Mouse (Mus musculus) inflammation-experienced regulatory T-cells, adult 6 months (primary cell): ENCODE data around the gene Actg2. TPM values are rescaled to one million over a fixed set of nuclear protein-coding genes. Genes with fewer than 3 reads are reported as not detected.
"Not testable (repeated sequence)": the region's sequence is repeated elsewhere in the genome, so short reads cannot be mapped to it uniquely, and the experiment has no call there.

ENCODE experiments used
- ATAC-seq: one replicate; pipeline ENCODE4 v1.8.0; 2017
- polyA plus RNA-seq, 3 experiments: library from polyadenylated mRNA; unstranded; fragments of 100-300 nt; shearing (Covaris generic); gene quantifications; one replicate each; pipeline ENCODE4 v1.2.1; 2017

The Actg2 gene
- 10 to 100 TPM; 25.8 to 52.0 (median 35.3) TPM for polyA plus RNA-seq

DNA sequence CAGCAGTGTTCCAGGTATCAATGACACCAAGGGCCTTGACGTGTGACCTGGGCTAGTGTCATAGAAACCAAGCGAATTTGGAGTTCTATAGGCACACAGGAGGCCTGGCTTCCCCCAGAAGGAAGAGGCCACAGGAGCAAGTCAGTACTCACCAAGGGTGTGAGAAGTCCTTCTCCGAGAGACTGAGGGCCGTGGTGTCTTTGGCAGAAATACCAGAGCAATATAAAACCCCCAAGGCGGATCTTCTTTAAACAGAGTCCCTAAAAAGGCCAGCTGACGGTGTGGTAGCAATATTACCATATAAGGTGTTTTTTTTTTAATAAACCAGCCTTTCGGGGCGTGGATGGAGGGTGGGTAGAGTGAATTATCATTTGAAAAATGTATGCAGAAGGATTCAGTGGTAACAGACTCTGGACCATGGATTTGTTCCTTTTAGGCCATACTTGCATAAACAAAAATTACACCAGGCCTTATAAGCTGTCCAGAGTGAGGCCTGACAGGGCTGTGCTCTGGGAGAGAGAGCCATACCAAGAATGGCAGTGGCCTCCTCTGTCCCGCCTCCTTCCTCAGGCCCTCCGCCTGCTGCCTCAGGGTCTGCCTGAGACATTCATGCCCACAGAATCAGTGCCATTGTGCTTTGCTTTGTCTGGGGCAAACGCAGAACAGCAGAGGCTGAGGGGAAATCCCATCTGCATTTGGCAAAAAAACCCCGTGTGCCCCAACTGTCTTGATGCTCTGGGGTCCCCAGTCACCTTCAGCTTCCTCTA is at the start of gene Actg2:
Actg2 (minus strand) TSS at position 238 of the 767 bp plus-strand sequence.
- ATAC-seq = no peak

- ATAC-seq = not testable (repeated sequence)
Measured at GRCm38 (mm10) chr6:83585328-83585727, 49.3 kb upstream of the Actg2 start.

- no peak for ATAC-seq
Measured at GRCm38 (mm10) chr6:83583591-83583990, 47.5 kb upstream of the Actg2 start.

GRCm38 (mm10) chr6:83582938-83583270 is 46.8 kb upstream of the Actg2 start:
- ATAC-seq = peak; percentile 88

DNA sequence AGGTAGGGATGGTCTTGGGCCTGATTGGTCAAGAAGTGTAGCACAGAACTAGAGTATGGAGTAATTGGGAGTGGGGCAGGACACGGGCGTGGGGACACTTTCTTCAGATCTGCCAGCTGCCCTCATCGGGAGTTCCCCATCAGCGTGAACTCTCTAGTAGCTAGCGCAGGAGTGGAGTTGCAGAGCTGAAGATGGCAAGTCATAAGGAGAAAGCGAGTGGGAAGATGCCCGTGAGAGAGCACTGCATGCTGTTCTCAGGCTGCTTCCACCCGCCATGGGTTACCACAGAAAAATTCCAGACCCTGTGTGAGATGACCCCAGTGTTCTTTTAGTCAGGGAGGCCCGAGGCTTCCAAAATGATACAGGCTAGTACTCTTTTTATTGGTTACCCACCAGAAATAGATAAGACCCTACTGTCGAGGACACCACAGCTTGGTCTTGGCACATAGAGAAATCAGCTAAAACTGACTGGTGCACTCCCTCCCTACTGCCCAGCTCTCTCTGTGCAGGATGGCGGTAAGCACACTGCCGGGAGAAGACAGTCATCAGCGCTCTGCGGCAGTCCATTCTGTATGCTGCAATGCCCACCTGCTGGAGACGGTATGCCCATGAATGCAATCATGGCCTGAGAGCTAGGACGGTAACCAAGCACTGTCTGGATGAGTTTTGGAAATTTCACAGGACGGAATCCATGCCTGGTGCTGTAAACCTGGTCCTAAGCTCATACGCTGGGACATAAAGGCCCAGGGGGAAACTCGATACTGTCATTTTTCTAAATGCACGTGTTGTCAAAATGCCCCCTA is 46.3 kb upstream of the Actg2 start:
- ATAC-seq = peak; percentile 73

GRCm38 (mm10) chr6:83577534-83577933 is 41.5 kb upstream of the Actg2 start:
- no peak for ATAC-seq

GRCm38 (mm10) chr6:83575609-83576008 is 39.5 kb upstream of the Actg2 start:
- ATAC-seq = no peak

GRCm38 (mm10) chr6:83572671-83573070 is 36.6 kb upstream of the Actg2 start, which contains the start of gene Stambp:
Gene Stambp (minus strand): TSS chr6:83572729.
- ATAC-seq = peak; percentile 2

DNA sequence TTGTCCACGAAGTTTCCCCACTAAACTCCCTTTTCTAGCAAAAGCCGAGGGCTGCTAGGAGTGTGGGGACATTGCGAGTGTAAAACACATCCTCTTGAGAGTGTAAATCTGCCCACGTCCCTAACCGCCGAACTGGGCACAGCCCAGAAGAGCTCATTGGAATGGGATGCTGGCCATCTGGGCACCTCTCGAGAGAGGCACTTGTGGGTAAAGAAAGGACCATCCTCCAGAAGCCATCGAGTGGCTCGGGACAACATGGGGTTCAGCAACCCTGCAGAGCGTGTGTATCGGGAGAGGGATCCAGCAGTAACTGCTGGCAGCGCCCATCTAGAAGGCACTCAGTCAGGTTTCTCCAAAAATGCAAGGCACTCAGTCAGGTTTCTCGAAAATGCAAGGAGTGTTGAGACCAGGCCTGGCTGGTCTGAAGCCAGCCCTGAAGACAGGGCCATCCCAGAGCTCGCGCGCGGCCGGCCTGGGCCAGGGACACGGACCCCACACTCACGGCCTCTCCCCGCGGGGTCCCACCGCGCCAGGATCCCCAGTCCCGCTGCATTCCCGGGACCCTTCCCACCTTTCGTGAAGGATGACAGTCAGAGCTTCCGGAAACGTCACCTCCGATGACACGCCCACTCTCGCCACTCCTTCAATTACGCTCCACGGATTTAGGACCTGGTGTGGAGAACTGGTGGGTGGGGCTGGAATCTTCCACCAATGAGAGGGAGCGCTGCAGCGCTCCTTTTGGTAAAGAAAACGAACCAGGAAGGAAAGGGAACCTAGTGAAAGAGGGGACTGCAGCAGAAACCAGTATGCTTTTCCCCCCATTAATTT is 36.0 kb upstream of the Actg2 start:
- ATAC-seq = peak; percentile 89

GRCm38 (mm10) chr6:83568901-83569862 is 33.1 kb upstream of the Actg2 start:
- peak; percentile 56 for ATAC-seq

GRCm38 (mm10) chr6:83555972-83556371 is 19.9 kb upstream of the Actg2 start:
- no peak for ATAC-seq

GRCm38 (mm10) chr6:83548346-83548745 is 12.3 kb upstream of the Actg2 start:
- no peak for ATAC-seq

GRCm38 (mm10) chr6:83545778-83546177 is 9.7 kb upstream of the Actg2 start:
- ATAC-seq = no peak

GRCm38 (mm10) chr6:83541756-83542456 is 5.8 kb upstream of the Actg2 start:
- no peak for ATAC-seq

GRCm38 (mm10) chr6:83540017-83540416 is 4.0 kb upstream of the Actg2 start:
- no peak for ATAC-seq

GRCm38 (mm10) chr6:83536795-83537059 is 662 bp upstream of the Actg2 start:
- ATAC-seq = no peak

- no peak for ATAC-seq
Measured at GRCm38 (mm10) chr6:83532608-83533007, 3.5 kb downstream of the Actg2 start.

DNA sequence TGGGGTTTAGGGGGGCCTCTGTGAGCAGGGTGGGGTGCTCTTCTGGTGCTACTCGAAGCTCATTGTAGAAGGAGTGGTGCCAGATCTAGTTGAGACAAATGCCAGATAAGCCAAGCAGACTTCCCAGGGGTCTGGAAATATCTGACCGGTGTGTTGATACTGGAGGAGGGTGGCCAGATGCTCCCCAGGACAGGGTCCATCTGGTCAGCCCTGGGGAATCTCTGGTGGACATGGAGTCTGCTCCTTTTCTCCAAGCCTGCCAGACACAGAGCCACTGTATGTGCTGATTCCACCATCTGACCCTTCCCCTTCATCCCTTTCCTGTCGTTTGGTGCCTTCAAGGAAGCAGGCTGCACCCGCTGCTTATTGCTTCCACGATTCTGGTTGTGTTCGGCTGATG is 12.9 kb downstream of the Actg2 start:
- ATAC-seq = no peak

DNA sequence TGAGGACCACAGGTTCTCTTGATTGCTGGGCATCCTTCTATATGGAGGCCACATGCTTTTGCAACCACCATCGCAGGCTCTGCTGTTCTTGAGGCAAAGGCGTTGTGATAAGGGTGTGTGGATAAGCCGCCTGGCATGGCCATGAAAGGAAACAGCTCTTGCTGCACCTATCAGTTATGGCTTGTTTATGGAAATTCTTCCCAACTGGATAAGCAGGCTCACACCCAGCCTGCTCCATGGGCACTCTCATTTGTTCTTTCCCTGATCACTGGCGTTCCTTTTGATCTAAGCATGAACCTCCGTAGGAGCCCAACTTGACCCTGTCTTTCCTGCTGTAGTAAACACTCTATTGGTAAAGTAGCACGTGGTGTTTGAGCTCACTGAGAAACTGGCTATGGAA is 14.3 kb downstream of the Actg2 start:
- no peak for ATAC-seq

DNA sequence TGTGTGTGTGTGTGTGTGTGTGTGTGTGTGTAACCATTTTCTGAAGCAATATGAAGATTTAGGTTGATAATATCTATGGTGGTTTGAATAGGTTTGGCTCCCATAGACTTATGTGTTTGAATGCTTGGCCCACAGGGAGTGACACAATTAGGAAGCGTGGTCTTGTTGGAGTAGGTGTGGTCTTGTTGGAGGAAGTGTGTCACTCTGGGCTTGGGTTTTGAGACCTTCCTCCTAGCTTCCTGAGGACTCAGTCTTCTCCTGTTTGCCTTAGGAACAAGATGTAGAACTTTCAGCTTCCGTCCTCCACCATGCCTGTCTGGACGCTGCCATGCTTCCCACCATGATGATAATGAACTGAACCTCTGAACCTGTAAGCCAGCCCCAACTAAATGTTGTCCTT is 17.4 kb downstream of the Actg2 start:
- ATAC-seq = no peak

DNA sequence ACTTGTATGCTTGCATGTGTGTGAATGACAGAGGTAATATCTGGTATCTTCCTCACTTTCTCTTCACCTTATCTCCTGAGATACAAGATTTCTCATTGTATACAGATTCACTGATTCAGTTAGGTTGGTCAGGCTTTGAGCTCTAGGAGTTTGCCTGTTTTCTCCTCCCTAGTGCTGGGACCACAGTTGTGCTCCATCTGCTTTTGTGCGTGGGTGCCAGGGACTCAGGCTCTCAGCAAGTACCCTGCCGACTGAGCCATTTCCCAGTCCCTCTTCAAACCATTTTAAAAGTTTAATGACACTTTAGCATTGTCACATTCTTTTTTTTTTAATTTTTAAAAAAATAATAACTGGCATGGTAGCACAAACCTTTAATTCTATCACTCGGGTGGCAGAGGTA is 20.9 kb downstream of the Actg2 start:
- no peak for ATAC-seq
